Mouse (Mus musculus) hematopoietic stem cell, adult 5-6 weeks (primary cell): ENCODE results near the gene Neurod4. TPM values are rescaled to one million over a fixed set of nuclear protein-coding genes. Genes with fewer than 3 reads are reported as not detected.

ENCODE experiments used
- ATAC-seq, 2 experiments: fragments of 125-278 bp in 1 of 2; replicated peaks in 1 of 2; 2 replicates each; pipeline ENCODE4 v1.8.0; 2016 to 2017; ENCODE audit warnings: inconsistent platforms in 2 of 2, mild to moderate bottlenecking in 2 of 2, moderate number of reproducible peaks in 2 of 2, low read depth in 1 of 2, moderate TSS enrichment in 1 of 2; ENCODE audit not compliant: low FRiP score in 2 of 2, poor library complexity in 2 of 2, severe bottlenecking in 2 of 2, insufficient read depth in 1 of 2, low TSS enrichment in 1 of 2
- total RNA-seq: library from RNA; stranded (forward); fragments of 172-1452, 232-1000 nt; gene quantifications from 2 replicates; pipeline ENCODE4 v1.2.3, GENCODE M21; 2017

Neurod4 gene
- total RNA-seq, 1 experiment from 2014 or later: not detected

DNA sequence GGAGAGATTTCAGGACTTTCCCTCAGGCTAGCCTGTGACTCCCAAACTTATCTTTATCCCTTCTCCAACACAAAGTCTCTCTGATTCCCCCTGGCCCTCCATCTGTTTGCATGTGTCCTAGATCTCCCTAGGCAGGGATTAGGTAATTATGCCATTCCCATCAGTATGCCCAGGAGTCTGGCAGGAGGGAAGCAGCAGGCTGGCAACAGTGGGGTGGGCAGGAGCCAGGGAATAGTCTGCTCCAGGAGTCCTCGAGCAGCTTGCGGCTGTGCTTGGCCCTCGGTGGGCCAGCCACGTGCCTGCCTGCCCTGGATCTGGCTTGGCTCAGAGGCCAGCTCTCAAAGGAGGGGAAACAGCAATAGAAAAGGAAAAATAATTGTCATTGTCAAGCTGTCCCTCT is 16.8 kb downstream of the Neurod4 start:
- no peak for ATAC-seq

DNA sequence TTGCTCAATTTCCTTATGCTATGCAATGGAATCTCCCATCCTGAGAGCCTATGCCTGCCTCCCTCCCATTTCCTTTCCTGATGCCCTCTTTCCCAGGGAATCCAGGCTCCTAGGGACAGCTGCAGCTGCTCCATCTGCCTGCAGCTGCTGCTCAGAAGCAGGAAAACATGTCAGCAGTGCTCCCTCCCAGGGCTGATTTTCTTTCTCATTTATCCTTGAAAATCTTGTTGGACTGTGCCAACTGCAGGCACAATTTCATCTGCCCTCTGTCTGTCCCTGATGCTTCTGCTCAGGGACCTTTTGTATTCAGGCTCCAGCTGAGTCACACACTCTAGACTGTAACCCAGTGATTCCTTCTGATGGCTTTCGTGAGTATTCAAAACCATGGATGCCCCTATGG is 20.6 kb downstream of the Neurod4 start:
- no peak for ATAC-seq

DNA sequence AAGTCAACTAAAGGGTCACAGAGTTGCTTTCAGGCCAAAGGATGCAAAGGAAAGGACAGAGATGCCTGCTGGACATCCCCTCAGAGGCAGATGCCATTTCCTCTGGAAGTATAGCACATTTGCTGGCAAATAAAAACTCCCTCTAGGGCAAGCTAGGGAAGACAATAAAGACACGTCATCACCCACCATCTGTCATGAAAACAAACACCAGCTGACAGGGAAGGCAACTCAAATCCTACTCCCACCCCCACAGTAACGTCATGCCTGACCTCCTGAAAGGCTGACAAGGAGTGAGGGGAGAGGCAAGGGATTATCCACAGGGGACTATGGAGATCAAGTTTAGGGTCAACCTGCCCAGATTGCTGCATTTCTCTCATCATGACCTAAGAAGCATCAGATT is 35.8 kb downstream of the Neurod4 start:
- no peak for ATAC-seq

DNA sequence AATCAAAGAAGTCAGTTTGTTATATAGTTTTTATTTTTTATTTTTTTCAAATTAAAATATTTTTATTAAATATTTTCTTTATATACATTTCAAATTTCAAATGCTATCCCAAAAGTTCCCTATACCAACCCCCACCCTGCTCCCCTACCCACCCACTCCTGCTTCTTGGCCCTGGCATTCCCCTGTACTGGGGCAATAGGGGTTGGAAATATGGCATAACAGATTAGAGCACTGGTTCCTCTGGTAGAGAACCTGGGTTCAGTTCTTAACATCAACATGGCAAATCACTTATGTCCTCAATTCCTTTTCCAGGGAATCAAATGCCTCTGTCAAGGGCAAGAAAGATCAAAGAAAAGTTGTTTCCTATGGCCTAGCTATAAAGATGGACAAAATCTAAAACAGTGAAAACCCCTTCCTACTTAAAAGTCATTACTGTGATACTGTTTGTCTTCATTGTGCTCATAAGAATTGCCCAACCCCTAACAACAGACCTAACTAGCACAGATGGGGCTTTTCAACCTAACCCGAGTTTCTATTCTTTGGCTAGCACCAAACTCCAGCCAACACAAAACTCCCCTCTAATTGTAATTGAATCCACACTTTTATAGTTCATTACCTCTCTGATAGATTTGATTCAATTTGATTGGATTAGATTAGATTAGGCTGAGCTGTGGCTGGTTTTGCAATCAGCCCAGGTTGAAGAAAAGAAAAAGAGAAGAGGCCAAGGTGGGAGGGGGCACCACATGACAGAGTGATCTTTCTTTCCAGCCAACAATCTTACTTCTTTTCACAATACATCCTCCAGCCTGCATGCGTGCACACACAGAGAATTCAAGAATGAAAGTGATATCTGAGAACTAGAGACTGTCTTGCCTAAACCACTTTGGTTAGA is 41.5 kb downstream of the Neurod4 start:
- ATAC-seq: no peak

DNA sequence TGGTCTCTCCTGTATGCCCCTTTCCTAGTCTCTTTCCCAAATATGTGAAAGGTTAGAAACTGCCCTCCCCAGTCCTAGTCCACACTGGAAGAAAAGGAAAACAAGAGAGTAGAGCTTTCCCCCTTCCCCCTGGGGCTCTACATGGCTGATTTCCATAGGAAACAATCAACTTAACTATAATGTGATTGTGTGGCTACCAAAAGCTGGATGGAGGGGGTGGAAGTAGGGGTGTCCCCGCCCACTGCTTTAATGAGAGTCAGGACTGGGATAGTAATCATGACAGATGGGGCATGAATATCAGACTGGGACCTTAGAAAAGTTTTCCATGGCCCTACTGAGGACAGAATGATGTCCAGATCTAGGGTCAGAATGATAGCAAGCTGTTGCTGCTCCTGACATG is 45.5 kb downstream of the Neurod4 start:
- no peak for ATAC-seq

DNA sequence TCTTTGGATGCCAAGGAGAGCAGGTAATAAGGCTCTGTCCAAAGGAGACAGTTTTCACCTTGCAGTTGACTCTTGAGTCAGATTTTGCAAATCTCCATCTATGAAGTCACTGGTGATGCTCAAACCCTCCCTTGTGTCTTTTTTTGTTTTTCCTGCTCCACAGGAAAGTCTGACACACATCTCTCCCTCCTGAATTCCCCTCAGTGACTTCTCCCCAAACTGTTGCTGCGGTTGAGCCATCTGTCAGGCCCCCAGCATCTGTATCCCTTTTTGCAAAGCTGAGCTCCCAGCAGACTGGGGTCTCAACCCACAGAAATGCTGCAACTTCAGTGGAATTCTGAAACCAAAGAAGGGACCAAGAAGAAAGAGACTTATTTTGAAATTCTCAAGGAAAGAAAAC is 47.9 kb downstream of the Neurod4 start:
- ATAC-seq: no peak

DNA sequence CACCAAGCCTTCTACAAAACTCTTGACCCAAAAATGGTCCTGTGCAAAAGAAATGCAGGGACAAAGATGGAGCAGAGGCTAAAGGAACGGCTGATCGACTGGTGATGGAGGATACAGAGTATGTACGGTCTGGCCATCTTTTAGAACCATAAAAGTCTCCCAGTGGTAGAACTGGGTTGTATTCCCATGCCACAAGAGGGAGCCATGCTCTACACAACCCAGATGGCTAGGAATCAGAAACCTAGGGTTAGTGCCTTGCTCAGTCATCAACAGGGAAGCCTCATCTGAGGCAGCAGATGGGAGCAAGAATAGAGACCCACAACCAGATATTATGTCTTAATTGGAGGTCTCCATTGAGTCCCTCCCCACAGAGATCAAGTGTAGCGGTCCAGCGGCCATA is 50.5 kb downstream of the Neurod4 start:
- peak; percentile 40 to 57; a peak in 1 of 4 replicates for ATAC-seq

DNA sequence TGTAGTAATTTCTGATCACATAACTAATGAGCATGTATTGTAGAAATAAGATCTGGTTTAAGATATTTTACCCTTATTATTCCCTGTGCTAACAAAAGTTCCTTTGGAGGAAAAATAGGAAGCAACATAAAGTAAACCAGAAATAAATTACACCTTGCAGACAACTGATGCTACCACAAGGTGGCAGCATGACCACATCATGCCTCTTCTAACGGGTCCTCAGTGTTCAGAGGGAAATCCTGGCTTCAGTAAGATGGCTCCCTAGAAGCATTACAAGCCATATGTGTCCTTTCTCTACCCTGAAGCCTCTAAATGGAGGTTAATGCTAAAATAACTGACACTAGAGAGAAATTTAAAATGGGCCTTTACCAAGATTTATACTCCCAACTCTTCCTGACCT is 51.8 kb downstream of the Neurod4 start:
- ATAC-seq: peak; percentile 93 to 94

DNA sequence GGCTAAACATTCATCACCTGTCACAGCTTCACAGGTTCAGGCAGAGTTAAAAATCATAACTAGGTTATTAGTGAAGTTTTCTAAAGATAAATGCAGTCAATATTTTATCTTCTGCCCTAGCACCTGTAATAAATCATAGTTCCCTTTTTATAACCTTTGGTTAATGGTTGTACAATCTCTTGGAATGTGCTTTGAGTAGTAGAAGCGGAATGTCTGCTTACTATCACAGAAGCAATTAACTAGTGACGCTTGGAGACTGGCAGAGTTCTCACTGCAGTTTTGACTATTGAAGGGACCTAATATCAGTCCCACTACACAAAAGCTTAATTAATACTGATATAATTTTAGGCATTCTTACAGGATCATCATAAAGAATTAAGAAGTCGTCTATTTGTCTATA is 55.0 kb downstream of the Neurod4 start:
- no peak for ATAC-seq

Other genes starting within 250 kb of the Neurod4 start
- not detected in 2 replicates for gene Olfr821, start 249.9 kb downstream of the Neurod4 start, total RNA-seq
- gene Olfr822, start 209.0 kb downstream of the Neurod4 start, total RNA-seq: not detected in 2 replicates
- gene Olfr823, start 164.9 kb downstream of the Neurod4 start, total RNA-seq: not detected in 2 replicates
- not detected in 2 replicates for gene Olfr824, start 150.2 kb downstream of the Neurod4 start, total RNA-seq
- not detected in 2 replicates for gene Olfr825, start 113.5 kb downstream of the Neurod4 start, total RNA-seq
- not detected in 2 replicates for gene Olfr826, start 96.1 kb downstream of the Neurod4 start, total RNA-seq
- gene Olfr827, start 65.8 kb downstream of the Neurod4 start, total RNA-seq: not detected in 2 replicates
- 123 and 178 TPM in 2 replicates for gene Tespa1, start 42.6 kb upstream of the Neurod4 start, total RNA-seq
- under 0.01 and 0.10 TPM in 2 replicates for gene Vmn2r84, start 114.1 kb upstream of the Neurod4 start, total RNA-seq
- gene Vmn2r85, start 149.5 kb upstream of the Neurod4 start, total RNA-seq: not detected in 2 replicates
- not detected in 2 replicates for gene Vmn2r86, start 175.8 kb upstream of the Neurod4 start, total RNA-seq
- not detected in 2 replicates for gene Vmn2r87, start 217.2 kb upstream of the Neurod4 start, total RNA-seq